Mouse (Mus musculus): ENCODE measurements around the gene Ivl. TPM values are rescaled to one million over a fixed set of nuclear protein-coding genes. Genes with fewer than 3 reads are reported as not detected.

Ivl gene
- not detected for total RNA-seq (2018; cell fraction: chromatin; rRNA removed)
- total RNA-seq (2018; cell fraction: cytosol; rRNA removed): under 1 TPM in 7 of 26 experiments, not detected in 19; 0.07 to 0.15 (median 0.10) TPM
- under 1 TPM in 1 of 26 experiments, not detected in 25; 0.31 TPM for total RNA-seq (2018; cell fraction: nucleus; rRNA removed)
- polyA plus RNA-seq (2018): not detected in 3 replicates

DNA sequence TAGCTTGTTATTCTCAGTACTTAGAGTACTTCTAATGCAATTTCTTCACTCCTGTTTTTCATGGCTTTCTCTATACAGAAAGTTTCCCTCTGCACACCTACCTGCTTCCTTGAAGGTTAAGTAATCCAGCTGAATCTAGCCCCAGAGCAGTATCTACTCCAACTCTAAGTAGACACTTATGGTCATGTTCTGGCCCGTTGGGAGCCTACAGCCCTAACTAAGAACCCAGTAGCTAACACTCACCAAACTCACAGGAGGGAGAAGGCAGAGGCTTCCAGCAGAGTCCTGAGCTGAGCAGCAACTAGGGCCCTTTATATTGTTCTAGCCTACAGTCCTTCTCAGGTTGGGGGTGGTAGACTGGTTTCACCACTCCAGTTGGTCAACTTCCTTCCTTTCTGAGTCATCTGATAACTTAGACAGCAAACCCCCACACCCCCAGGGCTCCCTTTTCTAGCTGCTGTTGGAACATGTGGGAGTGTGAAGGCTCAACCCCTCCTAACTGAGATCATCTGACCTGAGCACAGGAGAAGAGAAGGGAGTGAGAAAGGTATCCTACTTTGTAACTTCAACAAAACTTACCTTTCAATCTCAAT lies at the start of gene Ivl:
Ivl (minus strand) TSS at position 287 of the 593 bp plus-strand sequence.
- no peak within 1 kb of the TSS for H3K4me3 ChIP-seq (ENCODE audit: inconsistent target)
- no peaks in the 10 kb centered on the region for H3K79me2 ChIP-seq (ENCODE audit: inconsistent target)
- 59% methylated on average over 1 of the region's 1 CpGs for WGBS (ENCODE audit: missing documents)
- no peaks in the 10 kb centered on the region for H3K36me3 ChIP-seq (ENCODE audit: inconsistent target)
- H3K27ac ChIP-seq: no peak within 1 kb of the TSS

- Histone ChIP-seq H3K27ac (no peak within 1 kb of the TSS), H3K4me3 (ENCODE audit: inconsistent target) (no peak within 1 kb of the TSS), H3K79me2 (ENCODE audit: inconsistent target) (no peaks in the 10 kb centered on the region), H3K36me3 (ENCODE audit: inconsistent target) (no peaks in the 10 kb centered on the region)
- 74% methylated on average over 2 of the region's 2 CpGs for WGBS (ENCODE audit: missing documents)
Measured at GRCm38 (mm10) chr3:92621560-92621959, 48.0 kb upstream of the Ivl start, which contains the start of gene Lce6a. Lce6a (minus strand) TSS chr3:92621660.

DNA sequence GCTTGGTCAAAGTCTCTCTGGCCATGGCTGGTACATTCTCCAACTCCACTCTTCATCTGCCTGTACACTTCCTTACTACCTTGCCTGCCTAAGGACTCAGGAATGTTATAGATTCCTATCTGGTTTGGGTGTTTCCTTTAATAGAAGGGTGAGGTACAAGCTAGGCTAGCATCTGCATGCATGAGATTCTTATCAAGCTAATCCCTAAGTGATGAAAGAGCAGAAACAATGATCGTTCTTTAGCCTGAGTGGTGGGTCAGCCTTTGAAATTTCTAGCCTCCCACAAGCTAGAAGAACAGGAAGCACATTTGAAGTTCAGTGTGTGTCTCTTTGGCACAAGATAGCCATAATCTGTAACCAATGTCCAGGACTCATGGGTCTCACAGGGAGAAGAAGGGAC lies 36.3 kb upstream of the Ivl start:
- H3K4me3 ChIP-seq (ENCODE audit: inconsistent target): no peak overlapping the region
- 28% methylated on average over 1 of the region's 1 CpGs for WGBS (ENCODE audit: missing documents)

DNA sequence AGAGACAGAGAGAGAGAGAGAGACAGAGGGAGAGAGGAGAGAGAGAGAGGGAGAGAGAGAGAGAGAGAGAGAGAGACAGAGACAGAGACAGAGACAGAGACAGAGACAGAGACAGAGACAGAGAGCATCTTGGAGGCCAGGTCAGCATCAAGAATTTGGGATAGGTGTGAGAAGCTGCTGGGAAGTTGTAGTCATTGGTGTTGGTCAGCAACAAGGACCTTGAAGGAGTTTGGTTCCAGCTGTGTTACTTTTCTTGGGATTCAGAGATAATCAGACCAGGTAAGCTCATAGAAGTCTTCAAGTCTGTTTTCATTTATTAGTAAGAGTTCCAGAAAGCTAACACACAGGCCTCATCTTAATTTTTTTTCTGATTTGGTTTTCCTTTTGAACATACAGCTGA lies 33.9 kb upstream of the Ivl start, which contains the start of gene 2210017I01Rik:
2210017I01Rik (minus strand) TSS at position 101 of the 400 bp plus-strand sequence.
- no peak within 1 kb of the TSS for H3K27ac ChIP-seq
- H3K36me3 ChIP-seq (ENCODE audit: inconsistent target): no peaks in the 10 kb centered on the region
- no peak within 1 kb of the TSS for H3K4me3 ChIP-seq (ENCODE audit: inconsistent target)
- no peaks in the 10 kb centered on the region for H3K79me2 ChIP-seq (ENCODE audit: inconsistent target)

More for the DNA sequence above, 36.3 kb upstream of the Ivl start:
- Histone ChIP-seq H3K79me2 (ENCODE audit: inconsistent target) (no peaks in the 10 kb centered on the region), H3K36me3 (ENCODE audit: inconsistent target) (no peaks in the 10 kb centered on the region), H3K27ac (no peak overlapping the region)

GRCm38 (mm10) chr3:92602169-92602568 lies 28.6 kb upstream of the Ivl start:
- WGBS (ENCODE audit: missing documents): 86% methylated on average over 1 of the region's 1 CpGs
- Histone ChIP-seq H3K79me2 (ENCODE audit: inconsistent target) (no peaks in the 10 kb centered on the region), H3K4me3 (ENCODE audit: inconsistent target) (no peak overlapping the region), H3K36me3 (ENCODE audit: inconsistent target) (no peaks in the 10 kb centered on the region), H3K27ac (no peak overlapping the region)

DNA sequence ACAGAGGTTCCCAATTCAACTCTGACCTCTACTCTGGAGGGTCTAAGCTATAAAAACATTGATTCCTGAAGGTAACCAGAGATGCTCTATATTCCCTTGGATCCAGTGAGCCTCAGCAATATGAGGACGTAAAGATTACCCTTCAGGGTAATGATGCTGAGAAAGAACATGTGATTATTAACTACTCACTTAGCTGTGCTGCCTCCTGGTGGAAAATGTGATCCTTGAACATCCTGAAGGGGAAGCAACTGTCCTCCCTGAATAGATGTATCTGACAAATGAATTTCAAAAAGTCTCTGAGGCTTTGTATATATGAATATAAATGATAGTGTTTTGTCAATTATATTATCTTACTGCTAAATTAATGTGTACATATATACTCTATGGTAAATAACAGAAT lies 26.9 kb upstream of the Ivl start:
- Histone ChIP-seq H3K27ac (no peak overlapping the region), H3K4me3 (ENCODE audit: inconsistent target) (no peak overlapping the region)
- WGBS (ENCODE audit: missing documents): 53% methylated on average over 1 of the region's 1 CpGs

DNA sequence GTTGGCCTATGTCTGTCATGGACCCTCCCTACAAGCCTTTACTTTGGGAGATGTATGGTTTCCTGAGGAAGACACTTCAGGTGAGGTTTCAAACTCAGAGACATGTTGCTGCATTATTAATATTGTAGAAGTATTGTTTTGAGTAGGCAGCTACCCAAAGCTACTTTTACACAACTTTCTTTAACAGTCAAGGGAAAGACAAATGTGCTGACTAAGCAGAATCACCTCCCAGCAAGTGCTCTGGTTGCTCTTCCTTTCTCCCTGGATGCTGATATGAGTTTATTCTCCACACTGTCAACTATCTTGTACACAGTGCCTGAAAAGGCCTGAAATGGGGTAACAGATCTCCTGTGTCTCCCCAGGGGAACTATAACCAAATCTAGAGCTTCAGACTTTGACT lies 26.4 kb upstream of the Ivl start:
- Histone ChIP-seq H3K27ac (no peak overlapping the region), H3K79me2 (ENCODE audit: inconsistent target) (no peaks in the 10 kb centered on the region), H3K4me3 (ENCODE audit: inconsistent target) (no peak overlapping the region), H3K36me3 (ENCODE audit: inconsistent target) (no peaks in the 10 kb centered on the region)

More for the DNA sequence above, 26.9 kb upstream of the Ivl start:
- Histone ChIP-seq H3K36me3 (ENCODE audit: inconsistent target) (no peaks in the 10 kb centered on the region), H3K79me2 (ENCODE audit: inconsistent target) (no peaks in the 10 kb centered on the region)

DNA sequence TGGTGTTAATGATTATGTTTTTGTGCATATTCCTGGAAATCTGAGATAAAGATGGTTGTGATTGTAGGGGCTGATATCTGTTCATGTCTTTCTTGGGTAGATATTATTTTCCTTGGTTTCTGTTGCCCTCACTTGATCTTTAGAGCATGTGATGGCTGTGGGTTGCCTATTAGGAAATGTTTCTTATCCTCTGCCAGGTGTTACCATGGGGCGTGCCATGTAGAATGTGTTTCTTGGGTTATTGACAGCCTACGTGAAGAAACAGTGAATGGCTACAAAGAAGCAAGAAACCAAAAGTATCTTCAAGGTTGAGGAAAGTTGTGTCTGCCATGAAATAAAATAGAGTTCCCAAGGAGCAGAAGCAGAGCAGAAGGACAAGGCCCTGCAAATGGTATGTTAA lies 24.9 kb upstream of the Ivl start:
- no peak overlapping the region for H3K4me3 ChIP-seq (ENCODE audit: inconsistent target)
- no peak overlapping the region for H3K27ac ChIP-seq
- WGBS (ENCODE audit: missing documents): 100% methylated on average over 2 of the region's 2 CpGs
- H3K79me2 ChIP-seq (ENCODE audit: inconsistent target): no peaks in the 10 kb centered on the region
- no peaks in the 10 kb centered on the region for H3K36me3 ChIP-seq (ENCODE audit: inconsistent target)

DNA sequence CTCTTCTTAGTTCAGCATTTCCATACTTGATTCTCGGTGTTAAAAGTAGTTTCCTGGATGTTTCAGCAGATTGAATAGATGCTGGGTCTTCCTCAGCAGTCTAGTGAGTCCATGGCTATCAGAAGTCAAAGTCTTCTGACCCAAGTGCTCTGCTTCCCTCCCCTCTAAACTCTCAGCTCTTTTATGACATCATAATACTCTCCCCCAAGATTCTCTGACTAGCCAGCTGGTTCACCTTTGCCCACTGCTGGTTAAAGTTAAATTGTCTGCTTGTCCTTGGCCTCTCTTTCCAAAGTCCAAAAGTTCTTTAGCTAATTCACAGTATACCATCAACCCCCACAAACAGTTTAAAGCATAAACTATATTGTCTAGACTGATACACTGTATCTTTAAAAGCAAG lies 15.3 kb upstream of the Ivl start, which contains the start of gene Smcp:
Smcp (minus strand) TSS at position 140 of the 400 bp plus-strand sequence.
- Histone ChIP-seq H3K79me2 (ENCODE audit: inconsistent target) (no peaks in the 10 kb centered on the region), H3K36me3 (ENCODE audit: inconsistent target) (no peaks in the 10 kb centered on the region), H3K27ac (no peak within 1 kb of the TSS), H3K4me3 (ENCODE audit: inconsistent target) (no peak within 1 kb of the TSS)
- 76% methylated on average over 1 of the region's 1 CpGs for WGBS (ENCODE audit: missing documents)

DNA sequence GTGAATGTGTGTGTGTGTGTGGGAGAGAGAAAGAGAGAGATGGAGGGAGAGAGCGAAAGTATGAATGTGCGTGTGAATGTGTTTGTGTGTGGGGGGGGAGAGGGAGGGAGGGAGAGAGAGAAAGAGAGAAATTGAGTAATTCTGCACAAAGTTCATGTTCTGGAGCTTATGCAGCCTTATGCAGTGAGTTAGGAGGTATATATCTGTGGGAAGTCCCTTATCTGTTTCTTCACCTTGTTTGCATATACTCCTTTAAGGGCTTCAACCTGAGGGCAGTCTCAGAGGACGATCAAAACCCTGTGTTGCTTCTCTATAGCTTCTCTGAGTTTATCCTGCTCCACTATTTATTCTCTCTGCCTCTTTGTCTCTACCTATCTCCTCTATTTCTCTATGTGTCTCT lies 13.7 kb upstream of the Ivl start:
- Histone ChIP-seq H3K79me2 (ENCODE audit: inconsistent target) (no peaks in the 10 kb centered on the region), H3K27ac (no peak overlapping the region), H3K36me3 (ENCODE audit: inconsistent target) (no peaks in the 10 kb centered on the region), H3K4me3 (ENCODE audit: inconsistent target) (no peak overlapping the region)
- WGBS (ENCODE audit: missing documents): 85% methylated on average over 3 of the region's 3 CpGs

GRCm38 (mm10) chr3:92585055-92585454 lies 11.5 kb upstream of the Ivl start:
- H3K27ac ChIP-seq: no peak overlapping the region
- 64% methylated on average over 1 of the region's 1 CpGs for WGBS (ENCODE audit: missing documents)
- H3K4me3 ChIP-seq (ENCODE audit: inconsistent target): no peak overlapping the region
- H3K79me2 ChIP-seq (ENCODE audit: inconsistent target): no peaks in the 10 kb centered on the region
- no peaks in the 10 kb centered on the region for H3K36me3 ChIP-seq (ENCODE audit: inconsistent target)

GRCm38 (mm10) chr3:92583164-92583826 lies 9.8 kb upstream of the Ivl start:
- Histone ChIP-seq H3K79me2 (ENCODE audit: inconsistent target) (no peaks in the 10 kb centered on the region), H3K27ac (no peak overlapping the region), H3K36me3 (ENCODE audit: inconsistent target) (no peaks in the 10 kb centered on the region), H3K4me3 (ENCODE audit: inconsistent target) (no peak overlapping the region)
- 88% methylated on average over 3 of the region's 3 CpGs for WGBS (ENCODE audit: missing documents)

GRCm38 (mm10) chr3:92579508-92579907 lies 6.0 kb upstream of the Ivl start:
- Histone ChIP-seq H3K4me3 (ENCODE audit: inconsistent target) (no peak overlapping the region), H3K27ac (no peak overlapping the region), H3K79me2 (ENCODE audit: inconsistent target) (no peaks in the 10 kb centered on the region), H3K36me3 (ENCODE audit: inconsistent target) (no peaks in the 10 kb centered on the region)
- WGBS (ENCODE audit: missing documents): no CpG with 5 or more reads among the region's 1 CpGs

DNA sequence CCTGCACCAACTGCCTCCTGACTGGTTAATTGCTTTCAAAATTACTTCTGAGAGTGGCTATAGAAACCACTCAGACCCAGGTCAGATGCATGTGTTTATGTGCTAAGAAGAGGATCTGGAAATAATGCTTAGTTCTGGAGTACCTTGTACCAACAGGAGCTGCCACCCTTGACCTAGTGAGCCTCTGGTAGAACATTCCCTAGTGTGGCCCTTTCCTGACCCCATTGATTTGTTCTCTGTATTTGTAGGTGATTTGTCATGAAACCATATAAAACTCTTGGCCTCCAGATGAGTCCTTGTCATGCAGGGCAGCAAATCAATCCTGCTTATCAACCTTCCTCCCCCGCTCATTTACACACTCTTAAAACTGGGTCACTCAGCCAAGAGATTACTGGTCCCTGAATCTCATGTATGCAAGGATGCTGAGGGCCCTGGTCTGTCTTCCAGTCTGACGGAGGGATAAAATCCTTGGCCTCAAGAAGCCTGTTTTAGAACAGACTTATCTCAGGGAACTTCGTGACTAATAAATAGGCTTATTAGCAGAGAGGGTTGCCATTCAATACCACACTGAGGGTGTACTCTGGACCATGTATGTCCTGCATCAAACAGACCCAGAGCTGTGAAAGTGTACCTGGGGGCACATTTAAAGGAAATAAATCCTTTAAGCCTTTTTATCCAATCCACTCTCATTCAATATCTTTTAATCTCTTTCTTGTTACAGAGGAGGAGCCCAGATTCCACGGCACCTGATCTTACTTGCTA lies 5.3 kb upstream of the Ivl start:
- Histone ChIP-seq H3K79me2 (ENCODE audit: inconsistent target) (no peaks in the 10 kb centered on the region), H3K4me3 (ENCODE audit: inconsistent target) (no peak overlapping the region), H3K36me3 (ENCODE audit: inconsistent target) (no peaks in the 10 kb centered on the region), H3K27ac (no peak overlapping the region)
- WGBS (ENCODE audit: missing documents): 92% methylated on average over 4 of the region's 4 CpGs
